Mouse (Mus musculus) right cerebral cortex, postnatal 10 days (tissue): Measurements from ENCODE around the gene Kif3a.
"Not testable (repeated sequence)": the region's sequence is repeated elsewhere in the genome, so short reads cannot be mapped to it uniquely, and the experiment has no call there.

Source experiments
- DNase-seq, 2 experiments: peaks; one replicate each; pipeline ENCODE4 v3.0.0; 2021; ENCODE audit warnings: low spot score in 2 of 2

The Kif3a gene

DNA sequence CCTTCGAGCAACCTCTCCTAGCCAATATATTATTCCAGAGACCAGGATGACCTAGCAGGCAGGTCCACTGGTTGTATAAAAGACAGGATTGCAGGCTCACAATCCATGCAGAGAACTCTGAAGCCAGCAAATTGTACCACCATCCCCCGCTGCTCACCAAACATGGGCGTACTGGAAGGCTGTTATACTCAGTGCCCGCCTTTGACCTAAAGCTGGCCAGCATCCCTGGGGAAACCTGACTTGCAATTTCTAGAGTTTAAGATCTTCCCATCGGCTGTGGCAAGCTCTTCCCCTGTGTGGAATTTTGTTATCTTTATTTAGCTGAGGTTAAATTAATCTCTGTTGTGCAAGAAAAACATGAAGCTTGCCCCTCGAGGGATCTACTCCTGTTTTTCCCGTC lies 24.2 kb upstream of the Kif3a start:
- DNase-seq = no peak

DNA sequence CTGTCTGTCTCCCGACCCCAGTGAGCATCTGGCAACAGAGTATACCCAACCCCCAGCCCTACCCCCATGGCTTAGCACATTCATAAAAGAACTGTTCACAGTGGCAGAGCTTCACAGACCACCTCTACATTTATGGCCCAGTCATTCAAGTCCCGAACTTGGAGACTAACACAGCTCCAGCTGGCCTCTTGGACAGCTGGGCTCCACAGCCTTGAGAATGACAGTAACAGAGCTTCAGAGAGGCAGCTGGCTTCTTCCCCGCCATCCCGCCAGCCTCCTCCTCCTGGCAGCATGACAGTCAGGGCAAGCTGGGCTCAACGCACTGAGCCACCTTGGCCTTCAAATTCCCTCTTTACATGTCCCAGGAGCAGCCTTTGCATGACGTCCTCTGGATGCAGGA lies 20.9 kb upstream of the Kif3a start:
- peak; percentile 65 to 66 for DNase-seq

DNA sequence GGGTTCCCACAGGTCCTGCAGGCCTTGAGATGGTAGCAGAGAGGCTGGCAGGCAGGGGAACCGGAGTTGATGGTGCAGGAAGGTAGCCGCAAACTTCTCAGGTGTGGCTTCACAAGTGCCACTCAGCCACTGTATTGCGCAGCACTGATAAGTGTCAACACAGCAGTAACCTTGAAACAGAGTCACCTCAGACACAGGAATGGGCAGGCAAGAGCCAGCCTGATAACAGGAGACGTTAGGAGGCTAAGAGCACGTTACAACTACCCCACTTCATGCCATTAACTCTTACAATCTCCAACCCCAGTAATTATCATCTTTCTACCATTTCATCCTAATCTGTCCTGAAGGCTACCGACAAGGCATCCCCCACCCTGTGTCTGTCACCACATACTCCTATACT lies 19.6 kb upstream of the Kif3a start:
- no peak for DNase-seq

GRCm38 (mm10) chr11:53548036-53548605 lies 19.1 kb upstream of the Kif3a start:
- no peak for DNase-seq

- no peak for DNase-seq
Observed at GRCm38 (mm10) chr11:53550714-53551113, 16.5 kb upstream of the Kif3a start.

- DNase-seq = peak in 1 of 2 experiments; percentile 59
Observed at GRCm38 (mm10) chr11:53551754-53552153, 15.4 kb upstream of the Kif3a start.

DNA sequence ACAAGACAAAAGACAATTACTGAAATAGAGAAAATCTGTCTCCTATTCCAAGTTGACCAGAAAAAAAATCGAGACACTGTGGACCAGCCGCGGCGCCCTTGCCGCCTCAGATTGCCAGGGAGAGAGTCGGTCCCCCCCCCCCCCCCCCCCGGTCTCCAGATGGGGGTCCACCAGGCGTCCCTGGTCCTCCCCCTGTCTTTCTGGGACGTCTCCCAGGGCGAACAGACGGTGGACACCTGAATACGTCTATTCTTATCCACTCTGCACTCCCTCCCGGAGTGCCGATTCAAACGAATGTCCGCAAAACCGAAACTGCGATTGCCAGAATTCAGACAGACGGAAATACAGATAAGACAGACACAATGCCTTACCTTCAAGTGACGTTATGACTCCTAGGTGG lies 10.7 kb upstream of the Kif3a start:
- not testable (repeated sequence) for DNase-seq

GRCm38 (mm10) chr11:53557992-53558391 lies 9.2 kb upstream of the Kif3a start:
- DNase-seq = not testable (repeated sequence)

- not testable (repeated sequence) for DNase-seq
Observed at GRCm38 (mm10) chr11:53559980-53560379, 7.2 kb upstream of the Kif3a start.

DNA sequence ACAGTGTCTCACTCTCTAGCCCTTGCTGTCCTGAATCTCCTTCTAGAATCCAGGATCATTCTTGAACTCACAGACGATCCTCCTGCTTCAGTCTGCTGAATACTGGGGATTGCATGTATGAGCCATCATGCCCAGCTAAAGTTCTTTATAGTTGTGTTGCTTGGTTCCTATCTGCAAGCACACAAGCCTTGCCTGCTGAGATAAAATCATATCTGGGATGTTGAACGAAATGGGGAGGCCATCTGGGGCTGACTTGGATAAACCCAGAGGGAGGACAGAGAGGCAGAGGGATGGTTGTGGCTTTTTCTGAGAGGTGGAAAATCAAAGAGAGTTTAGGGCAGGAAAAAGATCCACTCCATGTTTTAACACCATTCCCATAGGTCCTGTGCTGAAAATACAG lies 5.2 kb upstream of the Kif3a start:
- no peak for DNase-seq

DNA sequence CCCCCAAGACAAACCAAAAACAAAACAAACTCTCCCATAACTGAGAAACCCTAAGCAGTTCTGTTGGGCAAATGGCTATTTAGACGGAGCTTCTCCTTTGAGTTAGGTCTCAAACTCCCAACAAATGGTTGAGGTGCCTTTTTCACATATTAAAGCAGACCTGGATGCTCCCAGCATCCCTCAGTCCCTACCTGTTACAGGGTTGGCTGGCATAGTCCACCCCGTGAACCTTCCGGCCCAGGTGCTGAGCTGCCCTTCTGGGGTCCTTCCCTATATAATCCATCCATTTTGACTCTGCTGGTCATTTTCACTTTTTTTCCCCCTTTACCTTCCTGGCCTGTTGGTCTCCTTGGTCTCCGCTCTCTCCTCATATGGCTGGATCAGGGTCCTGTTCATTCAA lies 533 bp upstream of the Kif3a start:
- DNase-seq = no peak

- no peak for DNase-seq
Observed at GRCm38 (mm10) chr11:53580562-53580961, 13.4 kb downstream of the Kif3a start.

DNA sequence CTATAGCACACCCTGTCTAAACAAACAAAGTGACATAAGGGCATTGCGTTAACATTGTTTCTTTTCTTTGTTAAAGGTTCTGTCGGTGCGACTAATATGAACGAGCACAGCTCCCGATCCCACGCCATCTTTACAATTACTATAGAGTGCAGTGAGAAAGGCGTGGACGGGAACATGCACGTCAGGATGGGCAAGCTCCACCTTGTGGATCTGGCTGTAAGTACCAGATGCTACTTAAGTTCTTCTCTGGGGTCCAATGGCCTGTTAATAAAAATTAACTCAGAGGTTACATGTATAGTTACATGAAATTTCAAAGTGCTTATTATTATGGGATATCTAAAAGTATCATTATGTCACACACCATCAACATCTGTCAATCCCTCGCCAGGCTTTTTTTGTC lies 16.0 kb downstream of the Kif3a start:
- no peak for DNase-seq

DNA sequence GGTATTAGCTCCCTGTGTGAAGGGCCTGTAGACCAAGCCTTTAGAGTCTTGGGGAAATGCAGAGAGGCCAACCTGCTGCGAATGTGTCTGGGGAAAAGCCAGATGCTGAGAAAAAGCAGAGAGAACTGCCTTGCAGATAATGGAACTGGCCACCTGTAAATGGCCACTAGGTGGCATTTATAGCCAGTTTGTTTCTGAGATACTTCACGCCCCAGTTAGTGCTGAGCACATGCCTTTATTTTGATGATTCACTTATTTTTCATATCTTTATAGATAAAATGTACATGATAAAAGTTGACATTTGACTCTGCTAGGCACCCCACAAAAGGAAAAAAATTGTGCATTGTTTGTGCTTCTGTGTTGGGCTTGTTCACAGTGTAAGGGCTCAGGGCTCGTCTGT lies 17.7 kb downstream of the Kif3a start:
- no peak for DNase-seq

- DNase-seq = no peak
Observed at GRCm38 (mm10) chr11:53585510-53585909, 18.3 kb downstream of the Kif3a start.

DNA sequence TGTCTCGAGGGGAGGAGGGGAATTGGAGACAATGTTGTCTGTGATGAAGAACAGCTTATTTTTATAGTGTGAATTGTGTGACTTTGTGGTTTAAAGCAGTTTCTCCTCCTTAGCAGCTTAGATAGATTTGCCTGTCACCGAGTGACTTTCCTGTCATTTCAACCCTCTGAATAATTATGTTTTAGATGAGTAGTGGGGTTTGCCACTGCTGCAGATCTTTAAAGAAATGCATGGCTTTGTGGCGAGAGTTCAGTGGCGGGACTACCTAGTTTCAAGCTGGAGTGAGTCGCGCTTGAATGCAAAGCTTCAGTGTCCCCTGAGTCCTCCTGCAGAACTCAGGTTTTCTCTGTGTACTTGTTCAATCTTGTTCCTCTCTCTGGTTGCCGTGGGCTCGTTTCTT lies 21.1 kb downstream of the Kif3a start:
- DNase-seq = no peak

GRCm38 (mm10) chr11:53590368-53590768 lies 23.2 kb downstream of the Kif3a start:
- DNase-seq = peak in 1 of 2 experiments; percentile 51

DNA sequence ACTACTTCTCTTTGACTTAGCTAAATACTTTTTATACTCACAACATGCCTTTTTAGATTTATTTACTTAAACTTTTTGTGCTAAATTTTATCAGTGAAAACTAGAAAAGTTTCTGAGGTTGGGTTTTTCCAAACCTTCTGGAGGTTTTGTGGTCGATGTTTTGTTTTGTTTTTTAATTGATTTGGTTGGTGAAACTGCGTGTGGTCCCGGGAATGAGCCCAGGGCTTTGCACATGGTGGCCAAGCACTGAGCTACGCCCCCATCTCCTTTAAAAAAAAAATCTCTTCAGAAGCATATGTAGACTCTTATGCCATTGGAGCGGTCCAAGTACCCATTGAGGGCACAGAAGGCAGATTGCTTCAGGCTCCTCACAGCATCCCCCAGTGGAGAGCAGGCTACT lies 23.9 kb downstream of the Kif3a start:
- DNase-seq = no peak

GRCm38 (mm10) chr11:53604983-53605382 lies 37.8 kb downstream of the Kif3a start:
- DNase-seq = no peak

DNA sequence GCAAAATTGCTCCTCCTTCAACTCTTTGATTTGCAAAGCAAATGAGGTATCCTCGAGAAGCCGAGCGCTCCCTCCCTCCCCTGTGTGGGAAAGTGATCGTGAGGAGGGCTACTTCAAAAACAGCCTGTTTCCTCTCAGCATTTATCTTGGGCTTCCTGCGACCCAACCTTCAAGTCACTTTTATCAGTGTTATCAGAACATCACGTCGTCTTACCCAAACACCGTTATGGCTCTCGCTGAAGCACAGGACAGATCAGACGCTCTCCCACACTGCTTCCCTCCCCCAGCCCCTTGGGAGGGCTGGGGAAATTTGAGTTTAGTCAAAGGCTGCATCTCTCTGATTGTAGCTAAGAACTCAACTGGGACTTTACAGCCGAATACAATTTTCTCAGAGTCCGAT lies 38.4 kb downstream of the Kif3a start:
- DNase-seq = no peak

GRCm38 (mm10) chr11:53609231-53609630 lies 42.1 kb downstream of the Kif3a start:
- no peak for DNase-seq

GRCm38 (mm10) chr11:53609672-53610071 lies 42.5 kb downstream of the Kif3a start:
- no peak for DNase-seq

GRCm38 (mm10) chr11:53615172-53615571 lies 48.0 kb downstream of the Kif3a start:
- no peak for DNase-seq

DNA sequence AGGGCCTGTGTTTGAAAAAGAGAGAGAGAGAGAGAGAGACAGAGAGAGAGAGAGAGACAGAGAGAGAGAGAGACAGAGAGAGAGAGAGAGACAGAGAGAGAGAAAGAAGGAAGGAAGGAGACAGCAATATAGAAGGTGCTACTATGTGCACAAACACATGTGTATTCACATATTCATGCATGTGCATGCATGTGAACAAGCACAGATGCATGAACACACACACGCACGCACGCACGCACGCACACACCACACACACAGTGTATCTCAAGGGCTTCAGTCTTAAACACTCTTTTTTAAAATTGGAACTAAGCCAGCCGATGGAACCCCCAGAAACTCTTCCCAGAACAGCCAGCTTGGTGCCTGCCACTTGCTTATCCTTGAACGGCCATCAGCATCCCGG lies 48.4 kb downstream of the Kif3a start:
- no peak for DNase-seq
